Mouse (Mus musculus) left cerebral cortex, postnatal 10 days (tissue): ENCODE measurements around the gene Bard1. TPM values are rescaled to one million over a fixed set of nuclear protein-coding genes. Genes with fewer than 3 reads are reported as not detected.

Source experiments
- DNase-seq, 2 experiments: peaks; one replicate each; pipeline ENCODE4 v3.0.0; 2021 to 2022; ENCODE audit warnings: low spot score in 2 of 2, mixed read lengths in 1 of 2; ENCODE audit errors: extremely low spot score in 1 of 2
- intact Hi-C: fragments of 180-260 bp; cut with DNase I; formaldehyde crosslinking; loops from one replicate; pipeline ENCODE4 v1.15.1; 2025
- total RNA-seq, 2 experiments: library from RNA; stranded (reverse); gene quantifications; 2 replicates each; pipeline ENCODE4 v1.2.3; 2021

Gene Bard1
- 1 to 10 TPM in 1 of 2 experiments, under 1 TPM in 1; 0.86 to 1.3 TPM for total RNA-seq

GRCm38 (mm10) chr1:71102344-71103173 is at the start of gene Bard1:
TSS of gene Bard1 (minus strand) at chr1:71103146.
- DNase-seq = peak; percentile 63 to 93
- intact Hi-C loops = no loop called here

- intact Hi-C loops = no loop called here
- DNase-seq = no peak
Measured at GRCm38 (mm10) chr1:71127171-71127570, 24.2 kb upstream of the Bard1 start.

- no peak for DNase-seq
- intact Hi-C loops = no loop called here
Measured at GRCm38 (mm10) chr1:71118511-71118910, 15.6 kb upstream of the Bard1 start.

GRCm38 (mm10) chr1:71117253-71117652 is 14.3 kb upstream of the Bard1 start:
- DNase-seq = no peak
- intact Hi-C loops = no loop called here

- DNase-seq = no peak
- intact Hi-C loops = no loop called here
Measured at GRCm38 (mm10) chr1:71115781-71116180, 12.8 kb upstream of the Bard1 start.

- DNase-seq = no peak
- intact Hi-C loops = no loop called here
Measured at GRCm38 (mm10) chr1:71109858-71110257, 6.9 kb upstream of the Bard1 start.

- intact Hi-C loops = no loop called here
- no peak for DNase-seq
Measured at GRCm38 (mm10) chr1:71106127-71106526, 3.2 kb upstream of the Bard1 start.

- intact Hi-C loops = no loop called here
- DNase-seq = no peak
Measured at GRCm38 (mm10) chr1:71105724-71106123, 2.8 kb upstream of the Bard1 start.

- intact Hi-C loops = no loop called here
Measured at GRCm38 (mm10) chr1:71103174-71103864, 373 bp upstream of the Bard1 start.

GRCm38 (mm10) chr1:71101369-71101970 is 1.5 kb downstream of the Bard1 start:
- intact Hi-C loops = no loop called here

More at GRCm38 (mm10) chr1:71103174-71103864, 373 bp upstream of the Bard1 start:
- no peak for DNase-seq

GRCm38 (mm10) chr1:71100591-71101368 is 2.2 kb downstream of the Bard1 start:
- no peak for DNase-seq
- intact Hi-C loops = no loop called here

More at GRCm38 (mm10) chr1:71101369-71101970, 1.5 kb downstream of the Bard1 start:
- DNase-seq = no peak

GRCm38 (mm10) chr1:71099945-71100515 is 2.9 kb downstream of the Bard1 start:
- no peak for DNase-seq
- intact Hi-C loops = no loop called here

- no peak for DNase-seq
- intact Hi-C loops = no loop called here
Measured at GRCm38 (mm10) chr1:71096031-71096430, 6.9 kb downstream of the Bard1 start.

- intact Hi-C loops = no loop called here
- DNase-seq = no peak
Measured at GRCm38 (mm10) chr1:71095211-71095805, 7.6 kb downstream of the Bard1 start.

- intact Hi-C loops = no loop called here
- no peak for DNase-seq
Measured at GRCm38 (mm10) chr1:71075651-71076050, 27.3 kb downstream of the Bard1 start.

- no peak for DNase-seq
- intact Hi-C loops = no loop called here
Measured at GRCm38 (mm10) chr1:71070771-71071170, 32.2 kb downstream of the Bard1 start.

GRCm38 (mm10) chr1:71068728-71069304 is 34.1 kb downstream of the Bard1 start:
- intact Hi-C loops = no loop called here
- DNase-seq = no peak
